Mouse (Mus musculus): ENCODE data around the gene Mrpl46. TPM values are rescaled to one million over a fixed set of nuclear protein-coding genes. Genes with fewer than 3 reads are reported as not detected.

Mrpl46 gene
- 47.0 and 51.9 TPM in 2 replicates for polyA plus RNA-seq (2015; fragmentation: Nextera tagmentation; extraction: Ambion mirVana)

GRCm38 (mm10) chr7:78782639-78783581 lies at the start of gene Mrpl46, which contains the start of gene Mrps11:
Gene Mrpl46, minus strand, starts transcription at chr7:78783531.
Gene Mrps11, plus strand, starts transcription at chr7:78783119.

GRCm38 (mm10) chr7:78737614-78738210 lies 45.6 kb downstream of the Mrpl46 start, which contains the start of gene Ntrk3:
Gene Ntrk3, minus strand, starts transcription at chr7:78738012.

Other genes starting within 250 kb of the Mrpl46 start
- gene Ntrk3, start 45.5 kb downstream of the Mrpl46 start, polyA plus RNA-seq (2015; fragmentation: Nextera tagmentation; extraction: Ambion mirVana) = 0.40 and 0.41 TPM in 2 replicates
- gene Mrps11, start 412 bp downstream of the Mrpl46 start, polyA plus RNA-seq (2015; fragmentation: Nextera tagmentation; extraction: Ambion mirVana) = 50.9 and 56.2 TPM in 2 replicates
- gene Det1, start 63.7 kb upstream of the Mrpl46 start, polyA plus RNA-seq (2015; fragmentation: Nextera tagmentation; extraction: Ambion mirVana) = 10.2 and 10.5 TPM in 2 replicates
- gene Aen, start 112.3 kb upstream of the Mrpl46 start, polyA plus RNA-seq (2015; fragmentation: Nextera tagmentation; extraction: Ambion mirVana) = 22.5 and 24.6 TPM in 2 replicates
- gene Isg20, start 129.9 kb upstream of the Mrpl46 start, polyA plus RNA-seq (2015; fragmentation: Nextera tagmentation; extraction: Ambion mirVana) = 229 and 243 TPM in 2 replicates